Mouse (Mus musculus) forebrain, embryonic 10.5 days (tissue): Measurements from ENCODE around the gene Fasl. TPM values are rescaled to one million over a fixed set of nuclear protein-coding genes. Genes with fewer than 3 reads are reported as not detected.

Experiments
- DNase-seq: peaks from one replicate; pipeline ENCODE4 v3.0.0-alpha.2; 2017; ENCODE audit warnings: low spot score; ENCODE audit errors: extremely low spot score
- H3K27ac ChIP-seq: fragments of 300-500 bp; sonication (generic); 2 replicates; pipeline ENCODE4 v1.5.1; 2016; ENCODE audit warnings: mild to moderate bottlenecking
- H3K27me3 ChIP-seq: fragments of 300-500 bp; sonication (generic); 2 replicates; pipeline ENCODE4 v1.6.1; 2016; ENCODE audit warnings: mild to moderate bottlenecking; ENCODE audit not compliant: poor library complexity, severe bottlenecking
- H3K36me3 ChIP-seq: fragments of 300-500 bp; sonication (generic); replicated peaks from 2 replicates; pipeline ENCODE4 v1.6.1; 2016; ENCODE audit warnings: mild to moderate bottlenecking, moderate library complexity
- H3K4me1 ChIP-seq: fragments of 300-500 bp; sonication (generic); 2 replicates; pipeline ENCODE4 v1.6.1; 2016
- H3K4me3 ChIP-seq: fragments of 300-500 bp; sonication (generic); 2 replicates; pipeline ENCODE4 v1.5.1; 2016; ENCODE audit warnings: mild to moderate bottlenecking, moderate library complexity
- H3K9me3 ChIP-seq: fragments of 300-500 bp; sonication (generic); 2 replicates; pipeline ENCODE4 v1.6.1; 2016; ENCODE audit warnings: mild to moderate bottlenecking, moderate library complexity
- WGBS: fragments of 180-500 bp; shearing (Covaris S2); methylation state at CpG from one replicate; pipeline ENCODE4 v1.1.7; 2016; 5-methylcytosine and 5-hydroxymethylcytosine counted together
- polyA plus RNA-seq: library from polyadenylated mRNA; unstranded; fragments of >200 nt; fragmentation: Nextera tagmentation; extraction: Ambion mirVana; gene quantifications from 2 replicates; pipeline ENCODE4 v1.2.1, GENCODE M21; 2016

Fasl gene
- polyA plus RNA-seq, 1 experiment from 2014 or later: not detected

- Histone ChIP-seq H3K9me3 (no peaks in the 10 kb centered on the region), H3K27ac (no peak overlapping the region), H3K4me3 (no peak overlapping the region), H3K27me3 (no peaks in the 10 kb centered on the region), H3K36me3 (no peaks in the 10 kb centered on the region), H3K4me1 (no peaks in the 10 kb centered on the region)
- WGBS: 82% methylated on average over 2 of the region's 2 CpGs
- no peak for DNase-seq
These were observed 5.6 kb downstream of the Fasl start for GRCm38 (mm10) chr1:161782725-161783124.

DNA sequence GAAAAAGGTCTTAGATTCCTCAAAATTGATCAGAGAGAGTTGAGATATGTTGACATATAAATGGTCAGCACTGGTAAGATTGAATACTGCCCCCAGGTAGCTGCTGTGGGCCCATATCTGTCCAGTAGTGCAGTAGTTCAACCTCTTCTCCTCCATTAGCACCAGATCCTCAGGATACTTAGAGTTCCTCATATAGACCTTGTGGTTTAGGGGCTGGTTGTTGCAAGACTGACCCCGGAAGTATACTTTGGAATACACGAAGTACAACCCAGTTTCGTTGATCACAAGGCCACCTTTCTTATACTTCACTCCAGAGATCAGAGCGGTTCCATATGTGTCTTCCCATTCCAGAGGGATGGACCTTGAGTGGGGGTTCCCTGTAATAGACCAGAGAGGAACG, 6.7 kb downstream of the Fasl start:
- Histone ChIP-seq H3K36me3 (no peaks in the 10 kb centered on the region), H3K4me3 (no peak overlapping the region), H3K27ac (no peak overlapping the region), H3K4me1 (no peaks in the 10 kb centered on the region), H3K9me3 (no peaks in the 10 kb centered on the region), H3K27me3 (no peaks in the 10 kb centered on the region)
- no peak for DNase-seq
- 90% methylated on average over 5 of the region's 5 CpGs for WGBS

GRCm38 (mm10) chr1:161779057-161779456, 9.2 kb downstream of the Fasl start:
- Histone ChIP-seq H3K4me1 (no peaks in the 10 kb centered on the region), H3K36me3 (no peaks in the 10 kb centered on the region), H3K27me3 (no peaks in the 10 kb centered on the region), H3K9me3 (no peaks in the 10 kb centered on the region), H3K4me3 (no peak overlapping the region), H3K27ac (no peak overlapping the region)
- DNase-seq: no peak

- H3K27me3 ChIP-seq: no peaks in the 10 kb centered on the region
- no peak overlapping the region for H3K27ac ChIP-seq
- H3K4me3 ChIP-seq: no peak overlapping the region
- no peak for DNase-seq
- H3K4me1 ChIP-seq: no peaks in the 10 kb centered on the region
- no peaks in the 10 kb centered on the region for H3K36me3 ChIP-seq
- H3K9me3 ChIP-seq: no peaks in the 10 kb centered on the region
- WGBS: 86% methylated on average over 6 of the region's 6 CpGs
These were observed 13.1 kb downstream of the Fasl start for GRCm38 (mm10) chr1:161775151-161775550.

DNA sequence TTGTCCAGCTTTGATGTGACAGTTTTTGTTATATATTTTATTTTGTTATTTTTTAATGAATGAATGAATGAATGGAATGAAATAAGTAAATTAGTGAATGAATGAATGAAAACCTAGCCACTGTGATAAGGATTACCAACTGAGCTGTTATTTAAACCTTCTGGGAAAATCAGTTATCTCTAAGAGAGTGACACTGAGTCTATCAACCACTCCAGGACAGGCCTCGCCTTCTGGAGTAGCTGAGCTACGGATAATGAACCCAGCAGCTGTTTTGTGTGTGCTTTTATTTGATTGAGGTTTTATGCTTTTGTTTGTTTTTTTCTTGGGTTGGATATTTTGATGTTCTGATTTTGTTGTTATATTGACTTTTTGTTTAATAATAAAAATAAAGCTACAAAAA, 17.0 kb downstream of the Fasl start:
- Histone ChIP-seq H3K27me3 (no peaks in the 10 kb centered on the region), H3K4me3 (no peak overlapping the region), H3K27ac (no peak overlapping the region), H3K4me1 (no peaks in the 10 kb centered on the region), H3K9me3 (no peaks in the 10 kb centered on the region), H3K36me3 (no peaks in the 10 kb centered on the region)
- no peak for DNase-seq
- 85% methylated on average over 2 of the region's 2 CpGs for WGBS

DNA sequence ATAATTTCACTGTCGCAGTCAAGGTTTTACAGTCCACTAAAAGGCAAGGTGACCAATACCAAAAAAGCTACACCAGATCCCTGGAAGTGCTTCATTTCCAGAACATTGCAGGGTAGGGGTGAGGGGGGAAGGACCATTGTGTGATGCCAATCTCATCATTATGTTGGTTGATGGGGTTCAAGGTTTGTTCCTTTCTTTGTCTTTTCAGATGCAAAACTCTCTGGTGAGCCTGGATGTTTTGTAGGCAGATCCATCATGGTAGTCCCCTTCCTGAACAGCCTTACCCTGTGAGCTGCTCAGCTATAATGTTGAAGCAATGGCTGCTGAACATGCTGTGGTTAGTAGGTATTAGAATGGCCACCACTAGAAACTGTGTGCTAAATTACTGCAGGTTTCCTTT, 19.0 kb downstream of the Fasl start:
- Histone ChIP-seq H3K4me3 (no peak overlapping the region), H3K4me1 (no peaks in the 10 kb centered on the region)
- 88% methylated on average over 1 of the region's 1 CpGs for WGBS

DNA sequence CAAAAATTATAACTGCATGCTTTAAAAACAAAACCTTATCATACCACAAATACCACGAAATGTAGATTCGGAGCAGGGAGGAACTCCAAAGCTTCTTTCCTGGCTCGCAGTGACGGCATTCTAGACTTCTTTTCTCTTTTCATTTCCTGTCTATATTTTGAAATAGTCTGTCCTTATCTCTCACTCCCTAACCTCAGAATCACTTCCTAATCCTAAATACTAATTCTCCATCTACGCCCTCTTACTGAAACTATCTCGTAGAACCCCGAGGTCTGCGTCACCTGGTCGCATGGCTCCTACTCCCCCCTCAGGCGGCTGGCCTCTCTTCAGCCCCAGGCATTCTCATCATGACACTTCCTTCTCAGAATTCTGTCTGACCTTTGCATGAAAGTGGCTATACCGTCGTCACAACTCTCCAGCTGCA, 21.2 kb downstream of the Fasl start:
- Histone ChIP-seq H3K9me3 (no peaks in the 10 kb centered on the region), H3K4me3 (no peak overlapping the region), H3K4me1 (no peaks in the 10 kb centered on the region), H3K36me3 (no peaks in the 10 kb centered on the region), H3K27ac (no peak overlapping the region), H3K27me3 (no peaks in the 10 kb centered on the region)
- WGBS: 76% methylated on average over 12 of the region's 12 CpGs
- no peak for DNase-seq

More for the DNA sequence above, 19.0 kb downstream of the Fasl start:
- no peaks in the 10 kb centered on the region for H3K27me3 ChIP-seq
- no peaks in the 10 kb centered on the region for H3K9me3 ChIP-seq
- no peaks in the 10 kb centered on the region for H3K36me3 ChIP-seq
- DNase-seq: no peak
- H3K27ac ChIP-seq: no peak overlapping the region

- no peaks in the 10 kb centered on the region for H3K36me3 ChIP-seq
- WGBS: 61% methylated on average over 5 of the region's 5 CpGs
These were observed 21.6 kb downstream of the Fasl start for GRCm38 (mm10) chr1:161766656-161767055.

GRCm38 (mm10) chr1:161765932-161766331, 22.4 kb downstream of the Fasl start:
- 54% methylated on average over 5 of the region's 5 CpGs for WGBS
- Histone ChIP-seq H3K9me3 (no peaks in the 10 kb centered on the region), H3K4me3 (no peak overlapping the region), H3K27ac (no peak overlapping the region), H3K4me1 (peaks cover 4% of the 10 kb centered on the region; the same call in 1 of the 2 replicates), H3K27me3 (no peaks in the 10 kb centered on the region), H3K36me3 (no peaks in the 10 kb centered on the region)
- DNase-seq: no peak

More at GRCm38 (mm10) chr1:161766656-161767055, 21.6 kb downstream of the Fasl start:
- Histone ChIP-seq H3K27ac (no peak overlapping the region), H3K4me1 (peaks cover 1% of the 10 kb centered on the region; the same call in 1 of the 2 replicates), H3K27me3 (no peaks in the 10 kb centered on the region), H3K4me3 (no peak overlapping the region), H3K9me3 (no peaks in the 10 kb centered on the region)
- no peak for DNase-seq

- no peaks in the 10 kb centered on the region for H3K9me3 ChIP-seq
- no peaks in the 10 kb centered on the region for H3K36me3 ChIP-seq
- DNase-seq: no peak
- 88% methylated on average over 1 of the region's 1 CpGs for WGBS
- H3K4me1 ChIP-seq: peaks cover 4% of the 10 kb centered on the region; the same call in 1 of the 2 replicates
- H3K27ac ChIP-seq: no peak overlapping the region
- H3K27me3 ChIP-seq: no peaks in the 10 kb centered on the region
- no peak overlapping the region for H3K4me3 ChIP-seq
These were observed 23.3 kb downstream of the Fasl start for GRCm38 (mm10) chr1:161764964-161765363.

GRCm38 (mm10) chr1:161761556-161761955, 26.7 kb downstream of the Fasl start:
- Histone ChIP-seq H3K27me3 (no peaks in the 10 kb centered on the region), H3K4me1 (peaks cover 4% of the 10 kb centered on the region; the same call in 1 of the 2 replicates), H3K9me3 (no peaks in the 10 kb centered on the region), H3K36me3 (no peaks in the 10 kb centered on the region), H3K4me3 (no peak overlapping the region), H3K27ac (no peak overlapping the region)
- no peak for DNase-seq
- WGBS: 52% methylated on average over 4 of the region's 4 CpGs

- H3K4me3 ChIP-seq: no peak overlapping the region
- H3K4me1 ChIP-seq: peaks cover 3% of the 10 kb centered on the region
- H3K9me3 ChIP-seq: no peaks in the 10 kb centered on the region
- 91% methylated on average over 3 of the region's 3 CpGs for WGBS
- no peak overlapping the region for H3K27ac ChIP-seq
- H3K36me3 ChIP-seq: no peaks in the 10 kb centered on the region
- no peaks in the 10 kb centered on the region for H3K27me3 ChIP-seq
- no peak for DNase-seq
These were observed 31.7 kb downstream of the Fasl start for GRCm38 (mm10) chr1:161756547-161756946.

GRCm38 (mm10) chr1:161751311-161751710, 37.0 kb downstream of the Fasl start:
- H3K36me3 ChIP-seq: no peaks in the 10 kb centered on the region
- no peak overlapping the region for H3K4me3 ChIP-seq
- 66% methylated on average over 8 of the region's 8 CpGs for WGBS
- H3K4me1 ChIP-seq: peaks cover 8% of the 10 kb centered on the region; the same call in 1 of the 2 replicates
- no peaks in the 10 kb centered on the region for H3K9me3 ChIP-seq
- no peak for DNase-seq
- no peaks in the 10 kb centered on the region for H3K27me3 ChIP-seq
- no peak overlapping the region for H3K27ac ChIP-seq

DNA sequence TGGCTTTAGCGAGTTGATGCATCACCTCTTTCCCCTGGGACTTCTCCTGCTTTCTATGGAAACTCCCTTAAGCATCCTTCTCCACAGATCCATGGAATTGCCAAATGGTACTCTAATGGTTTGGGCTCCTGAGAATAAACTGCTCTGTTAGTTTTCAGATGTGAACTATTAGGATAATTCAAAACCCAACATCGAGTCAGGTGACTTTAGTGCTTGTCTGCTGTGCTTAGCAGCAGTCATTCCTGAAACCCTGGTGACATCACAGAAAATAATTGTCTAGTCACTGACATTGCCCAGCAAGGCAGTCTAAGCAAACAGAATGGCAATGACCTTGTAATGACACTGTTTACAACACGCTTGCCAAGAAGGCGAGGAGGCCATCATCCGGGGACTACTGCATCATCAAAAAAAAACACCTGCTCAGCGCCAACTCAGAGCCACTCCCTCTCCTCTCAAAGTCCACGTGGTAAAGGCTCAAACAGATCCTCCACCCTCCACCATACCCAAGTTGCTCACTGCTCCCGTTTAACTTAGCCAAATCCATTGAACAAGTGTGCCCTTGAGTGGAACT, 37.7 kb downstream of the Fasl start:
- H3K36me3 ChIP-seq: no peaks in the 10 kb centered on the region
- no peak overlapping the region for H3K27ac ChIP-seq
- peaks cover 8% of the 10 kb centered on the region; the same call in 1 of the 2 replicates for H3K4me1 ChIP-seq
- no peak overlapping the region for H3K4me3 ChIP-seq
- no peaks in the 10 kb centered on the region for H3K27me3 ChIP-seq
- WGBS: 80% methylated on average over 8 of the region's 8 CpGs
- no peaks in the 10 kb centered on the region for H3K9me3 ChIP-seq
- DNase-seq: no peak
